Mouse (Mus musculus): ENCODE measurements at regions not wholly inside any gene's neighbourhood (a gene's known extent, or its start where the extent isn't known, plus 50 kb on each side); places are given as distances from the start of the nearest gene placed in this dataset.

GRCm38 (mm10) chr15:96170986-96171769 lies 116.1 kb upstream of the Arid2 start:
- ATAC-seq (replicated peaks in 1 of 2; ENCODE audit: insufficient read depth in 1 of 2, low FRiP score in 2 of 2, low TSS enrichment in 1 of 2, low read depth in 1 of 2, poor library complexity in 2 of 2, severe bottlenecking in 2 of 2): no peak

DNA sequence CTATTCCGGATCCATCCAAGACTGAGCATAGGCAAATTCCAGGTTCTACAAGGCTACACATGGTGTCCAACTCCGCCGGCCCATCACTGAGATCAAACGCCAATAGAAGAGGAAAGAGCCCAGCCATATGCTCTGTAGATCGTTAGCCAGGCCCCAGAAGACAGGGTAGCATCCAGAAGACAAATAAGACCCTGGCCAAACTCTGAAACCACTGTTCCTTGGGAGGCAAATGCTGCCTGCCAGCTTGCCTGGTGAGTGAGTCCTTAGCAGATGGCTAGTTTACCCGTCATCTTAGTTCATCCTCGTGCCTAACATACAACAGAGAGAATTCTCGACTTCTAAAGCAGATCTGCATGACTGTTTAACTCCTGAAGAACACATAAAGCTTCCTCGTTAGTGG lies 109.4 kb upstream of the Arid2 start:
- no peak for ATAC-seq (replicated peaks in 1 of 2; ENCODE audit: insufficient read depth in 1 of 2, low FRiP score in 2 of 2, low TSS enrichment in 1 of 2, low read depth in 1 of 2, poor library complexity in 2 of 2, severe bottlenecking in 2 of 2)

GRCm38 (mm10) chr15:96178374-96179109 lies 108.8 kb upstream of the Arid2 start:
- ATAC-seq (replicated peaks in 1 of 2; ENCODE audit: insufficient read depth in 1 of 2, low FRiP score in 2 of 2, low TSS enrichment in 1 of 2, low read depth in 1 of 2, poor library complexity in 2 of 2, severe bottlenecking in 2 of 2): no peak

DNA sequence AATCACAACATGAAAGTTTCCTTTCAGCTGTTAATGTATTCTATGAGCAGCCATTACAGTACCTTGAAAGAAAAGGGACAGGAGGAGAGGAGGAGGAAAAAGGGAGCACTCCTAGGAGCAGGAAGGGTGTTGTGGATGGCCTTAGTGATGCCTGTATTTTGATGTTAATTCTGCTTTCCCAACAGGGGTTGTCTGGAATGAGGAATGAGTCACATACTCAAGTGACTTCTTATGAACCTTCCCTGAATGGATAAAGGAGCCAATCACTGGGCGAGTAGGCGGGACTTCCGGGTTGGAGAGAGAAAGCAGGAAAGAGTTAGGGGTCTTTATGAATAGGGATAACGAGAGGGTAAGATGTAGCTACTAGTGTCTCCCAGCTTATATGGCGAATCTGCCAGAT lies 107.8 kb upstream of the Arid2 start:
- no peak for ATAC-seq (replicated peaks in 1 of 2; ENCODE audit: insufficient read depth in 1 of 2, low FRiP score in 2 of 2, low TSS enrichment in 1 of 2, low read depth in 1 of 2, poor library complexity in 2 of 2, severe bottlenecking in 2 of 2)

DNA sequence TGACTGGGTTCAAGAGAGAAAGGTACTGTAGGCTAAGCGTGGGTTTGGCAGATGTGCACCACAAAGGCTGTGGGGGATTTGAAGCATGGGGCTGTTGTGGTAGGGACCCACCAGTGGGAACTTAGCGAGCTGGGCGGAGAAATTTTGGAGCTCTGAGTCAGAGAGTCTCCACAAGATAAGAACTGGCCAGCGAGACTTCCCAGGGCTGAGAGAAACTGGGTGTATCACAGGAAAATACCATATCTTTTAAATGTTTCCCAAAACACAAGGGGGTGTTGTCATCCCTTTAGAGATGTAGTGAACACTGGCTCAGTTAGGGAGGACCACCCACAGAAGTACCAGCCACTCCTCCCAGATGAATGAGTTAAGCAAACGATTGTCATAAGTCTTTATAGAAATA lies 107.3 kb upstream of the Arid2 start:
- ATAC-seq (replicated peaks in 1 of 2; ENCODE audit: insufficient read depth in 1 of 2, low FRiP score in 2 of 2, low TSS enrichment in 1 of 2, low read depth in 1 of 2, poor library complexity in 2 of 2, severe bottlenecking in 2 of 2): no peak

DNA sequence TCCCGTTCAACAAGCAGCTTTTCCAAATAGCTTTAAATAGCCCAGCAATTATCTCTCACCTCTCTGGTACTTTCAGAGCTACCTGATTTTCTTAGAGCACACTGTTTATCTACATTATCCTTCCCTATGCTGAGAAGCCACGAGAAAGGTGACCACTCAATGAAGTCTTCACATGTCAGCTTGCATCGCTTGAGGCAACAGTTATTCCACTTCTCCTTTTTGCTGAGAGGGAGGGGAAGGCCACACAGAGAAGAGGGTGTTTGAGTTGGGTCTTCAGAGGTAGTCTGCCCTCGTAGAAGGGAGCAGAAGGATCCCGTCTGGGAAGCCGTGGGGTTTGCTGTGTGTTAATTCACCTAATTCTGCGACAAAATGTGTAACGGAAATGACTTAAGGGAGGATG lies 106.3 kb upstream of the Arid2 start:
- ATAC-seq (replicated peaks in 1 of 2; ENCODE audit: insufficient read depth in 1 of 2, low FRiP score in 2 of 2, low TSS enrichment in 1 of 2, low read depth in 1 of 2, poor library complexity in 2 of 2, severe bottlenecking in 2 of 2): peak; percentile 32 to 65; a peak in 2 of 4 replicates

- no peak for ATAC-seq (replicated peaks in 1 of 2; ENCODE audit: insufficient read depth in 1 of 2, low FRiP score in 2 of 2, low TSS enrichment in 1 of 2, low read depth in 1 of 2, poor library complexity in 2 of 2, severe bottlenecking in 2 of 2)
Measured at GRCm38 (mm10) chr15:96182313-96182712, 105.0 kb upstream of the Arid2 start.

DNA sequence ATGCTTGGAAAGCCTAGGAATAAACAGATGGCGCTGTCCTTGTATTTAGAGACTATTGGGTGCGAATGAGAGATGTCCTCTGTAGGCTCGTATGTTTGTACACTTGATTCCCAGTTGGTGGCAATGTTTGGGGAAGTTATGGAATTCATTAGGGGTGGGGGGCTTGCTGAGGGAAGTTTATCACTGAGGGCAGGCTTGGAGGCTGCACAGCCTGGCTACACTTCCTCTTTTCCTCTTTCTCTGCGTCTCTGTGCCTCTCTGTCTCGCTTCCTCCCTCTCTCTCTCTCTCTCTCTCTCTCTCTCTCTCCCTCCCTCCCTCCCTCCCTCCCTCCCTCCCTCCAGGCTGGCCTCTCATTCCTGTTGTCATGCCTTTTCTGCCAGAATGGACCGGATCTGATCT lies 104.2 kb upstream of the Arid2 start:
- ATAC-seq (replicated peaks in 1 of 2; ENCODE audit: insufficient read depth in 1 of 2, low FRiP score in 2 of 2, low TSS enrichment in 1 of 2, low read depth in 1 of 2, poor library complexity in 2 of 2, severe bottlenecking in 2 of 2): peak; percentile 50 to 56; a peak in 2 of 4 replicates

DNA sequence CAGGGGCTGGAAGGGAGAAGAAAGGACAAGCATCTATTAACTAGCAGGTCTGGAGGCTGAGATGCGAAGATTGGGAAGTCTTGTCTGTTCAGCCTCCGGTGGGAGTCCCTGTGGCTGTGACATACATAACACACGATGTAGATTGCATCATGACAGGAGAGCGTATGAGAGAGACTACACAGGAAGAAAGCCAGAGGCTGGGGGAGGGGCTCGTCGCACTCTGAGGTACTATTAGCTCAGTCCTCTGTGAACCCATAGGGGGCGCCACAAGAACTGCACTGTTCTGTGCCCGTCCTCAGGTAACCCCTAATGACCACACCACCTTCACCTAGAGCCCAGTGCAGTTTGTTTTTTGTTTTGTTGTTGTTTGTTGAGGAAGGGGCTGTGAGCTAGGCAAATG lies 102.7 kb upstream of the Arid2 start:
- peak in 1 of 2 experiments; percentile 49; a peak in 1 of 4 replicates for ATAC-seq (replicated peaks in 1 of 2; ENCODE audit: insufficient read depth in 1 of 2, low FRiP score in 2 of 2, low TSS enrichment in 1 of 2, low read depth in 1 of 2, poor library complexity in 2 of 2, severe bottlenecking in 2 of 2)

DNA sequence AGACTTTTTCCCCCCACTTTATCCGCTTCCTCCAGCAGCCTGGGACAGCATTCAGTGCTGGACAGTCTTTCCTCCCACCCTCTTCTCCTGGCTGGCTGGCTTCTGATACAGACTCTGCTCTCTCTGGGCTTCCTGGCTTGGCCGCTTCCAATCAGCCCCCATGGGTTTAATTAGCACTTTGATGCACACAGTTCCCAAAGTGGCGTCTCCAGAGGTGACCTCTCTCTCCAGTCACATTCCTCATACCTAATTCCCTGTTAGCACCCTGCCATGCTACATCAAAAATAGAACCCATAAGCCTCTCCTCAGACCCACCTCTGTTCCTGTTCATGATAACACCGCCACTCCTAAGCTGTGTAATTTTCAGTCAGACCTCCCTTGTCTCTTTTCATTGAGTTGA lies 101.9 kb upstream of the Arid2 start:
- no peak; a peak in 1 of 4 replicates for ATAC-seq (replicated peaks in 1 of 2; ENCODE audit: insufficient read depth in 1 of 2, low FRiP score in 2 of 2, low TSS enrichment in 1 of 2, low read depth in 1 of 2, poor library complexity in 2 of 2, severe bottlenecking in 2 of 2)

DNA sequence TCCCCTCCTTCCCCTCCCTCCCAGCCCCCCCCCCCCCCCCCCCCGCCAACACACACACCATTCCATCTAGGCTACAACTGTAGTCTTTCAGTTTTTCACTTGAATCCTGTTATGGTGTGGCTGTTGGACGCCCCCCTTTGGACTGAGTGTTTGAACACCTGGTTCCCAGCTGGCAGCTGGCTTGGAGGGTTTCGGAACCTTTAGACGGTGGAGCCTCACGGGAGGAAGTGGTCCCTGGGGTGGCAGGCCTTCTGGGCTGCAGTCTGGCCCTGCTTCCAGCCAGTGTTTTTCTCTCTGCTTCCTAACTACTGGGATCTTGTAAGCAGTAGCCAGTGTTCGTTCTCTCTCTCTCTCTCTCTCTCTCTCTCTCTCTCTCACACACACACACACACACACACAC lies 101.4 kb upstream of the Arid2 start:
- ATAC-seq (replicated peaks in 1 of 2; ENCODE audit: insufficient read depth in 1 of 2, low FRiP score in 2 of 2, low TSS enrichment in 1 of 2, low read depth in 1 of 2, poor library complexity in 2 of 2, severe bottlenecking in 2 of 2): no peak

- no peak for ATAC-seq (replicated peaks in 1 of 2; ENCODE audit: insufficient read depth in 1 of 2, low FRiP score in 2 of 2, low TSS enrichment in 1 of 2, low read depth in 1 of 2, poor library complexity in 2 of 2, severe bottlenecking in 2 of 2)
Measured at GRCm38 (mm10) chr15:96189551-96189950, 97.8 kb upstream of the Arid2 start.

DNA sequence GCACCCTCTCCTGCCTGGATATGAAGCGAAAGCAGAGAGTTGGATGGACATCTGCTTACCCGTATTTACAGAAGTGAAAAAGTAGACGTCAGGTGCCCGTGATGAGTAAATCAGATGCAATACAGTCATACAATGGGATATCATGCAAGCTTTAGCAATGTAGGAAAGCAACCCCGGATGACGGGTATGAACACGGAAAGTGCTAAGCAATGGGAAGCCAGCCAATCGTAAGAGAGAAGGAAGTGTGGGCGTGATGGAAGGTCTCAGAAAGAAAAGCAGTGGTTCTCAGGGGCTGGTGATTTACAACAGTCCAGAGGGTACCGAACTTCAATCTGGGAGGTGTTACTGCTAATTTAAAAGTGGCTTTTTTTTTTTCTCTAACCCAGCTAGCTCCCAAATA lies 89.9 kb upstream of the Arid2 start:
- no peak; a peak in 1 of 4 replicates for ATAC-seq (replicated peaks in 1 of 2; ENCODE audit: insufficient read depth in 1 of 2, low FRiP score in 2 of 2, low TSS enrichment in 1 of 2, low read depth in 1 of 2, poor library complexity in 2 of 2, severe bottlenecking in 2 of 2)

DNA sequence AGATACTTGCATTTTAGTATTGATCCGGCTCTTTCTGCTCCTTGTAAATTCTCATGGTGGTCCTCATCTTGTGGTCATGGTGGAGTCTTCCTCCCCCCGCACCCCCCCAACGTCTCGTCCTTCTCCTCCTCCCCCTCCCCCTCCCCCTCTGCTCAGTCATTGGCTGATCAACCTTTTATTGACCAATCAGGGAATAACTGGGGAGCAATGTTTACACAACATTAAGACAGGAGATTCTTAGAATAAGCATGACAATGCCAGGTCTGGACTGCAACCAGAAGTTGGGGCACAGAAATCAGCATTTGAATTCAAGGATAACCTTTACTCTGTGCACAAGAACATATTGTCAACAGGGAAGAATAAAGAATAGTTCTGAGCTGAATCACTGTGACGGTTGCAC lies 89.4 kb upstream of the Arid2 start:
- no peak for ATAC-seq (replicated peaks in 1 of 2; ENCODE audit: insufficient read depth in 1 of 2, low FRiP score in 2 of 2, low TSS enrichment in 1 of 2, low read depth in 1 of 2, poor library complexity in 2 of 2, severe bottlenecking in 2 of 2)

GRCm38 (mm10) chr15:96201273-96201672 lies 86.0 kb upstream of the Arid2 start:
- no peak for ATAC-seq (replicated peaks in 1 of 2; ENCODE audit: insufficient read depth in 1 of 2, low FRiP score in 2 of 2, low TSS enrichment in 1 of 2, low read depth in 1 of 2, poor library complexity in 2 of 2, severe bottlenecking in 2 of 2)

- no peak for ATAC-seq (replicated peaks in 1 of 2; ENCODE audit: insufficient read depth in 1 of 2, low FRiP score in 2 of 2, low TSS enrichment in 1 of 2, low read depth in 1 of 2, poor library complexity in 2 of 2, severe bottlenecking in 2 of 2)
Measured at GRCm38 (mm10) chr15:96201701-96202460, 85.4 kb upstream of the Arid2 start.

DNA sequence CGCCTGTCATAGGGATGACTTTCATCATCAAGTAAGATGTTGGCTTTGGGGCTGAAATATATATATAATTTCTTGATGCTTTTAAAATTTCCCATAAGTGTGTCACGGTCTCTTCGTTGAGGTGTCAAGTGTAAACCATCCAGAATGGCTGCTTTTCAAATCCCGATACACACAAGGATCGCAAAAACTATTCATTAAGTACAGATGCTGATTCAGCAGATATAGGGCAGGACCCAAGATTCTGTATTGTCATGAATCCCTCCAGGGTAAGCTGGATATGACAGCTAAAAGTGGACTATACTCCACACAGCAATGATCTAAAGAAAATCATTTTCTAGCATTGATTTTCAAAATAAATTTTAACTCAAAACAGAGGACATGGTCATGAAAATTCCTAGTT lies 83.1 kb upstream of the Arid2 start:
- no peak for ATAC-seq (replicated peaks in 1 of 2; ENCODE audit: insufficient read depth in 1 of 2, low FRiP score in 2 of 2, low TSS enrichment in 1 of 2, low read depth in 1 of 2, poor library complexity in 2 of 2, severe bottlenecking in 2 of 2)

DNA sequence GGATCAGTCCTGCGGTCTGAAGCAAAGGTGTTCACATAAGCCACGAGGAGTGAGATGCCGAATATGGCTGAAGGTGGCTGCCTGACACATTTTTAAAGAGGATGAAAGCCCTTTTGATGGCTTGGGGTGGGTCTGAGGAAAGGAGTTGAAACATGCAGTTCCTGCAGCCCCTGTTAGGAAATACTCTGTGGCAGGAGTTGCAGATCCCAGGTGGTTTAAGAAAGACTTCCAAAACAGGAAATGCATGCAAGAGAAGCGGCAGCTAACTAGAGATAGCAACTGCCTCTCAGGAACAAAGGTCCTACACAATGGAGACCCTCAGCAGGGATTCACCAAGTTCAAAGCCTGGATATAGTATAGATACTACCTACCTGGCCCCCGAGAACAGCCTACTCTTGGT lies 82.7 kb upstream of the Arid2 start:
- peak in 1 of 2 experiments; percentile 21; a peak in 1 of 4 replicates for ATAC-seq (replicated peaks in 1 of 2; ENCODE audit: insufficient read depth in 1 of 2, low FRiP score in 2 of 2, low TSS enrichment in 1 of 2, low read depth in 1 of 2, poor library complexity in 2 of 2, severe bottlenecking in 2 of 2)
